Mouse (Mus musculus) CH12.LX (cell line): ENCODE measurements around the gene Tns3. TPM values are rescaled to one million over a fixed set of nuclear protein-coding genes. Genes with fewer than 3 reads are reported as not detected.

Experiments used
- DNase-seq: peaks from one replicate; pipeline ENCODE4 v3.0.0-alpha.2; 2013; ENCODE audit errors: extremely low read depth
- H3K27ac ChIP-seq: 2 replicates; pipeline ENCODE4 v1.5.1; 2012; ENCODE audit warnings: low read depth, mild to moderate bottlenecking, control low read depth, moderate library complexity; ENCODE audit not compliant: insufficient read depth
- H3K27me3 ChIP-seq: replicated peaks from 2 replicates; pipeline ENCODE3; 2012; ENCODE audit warnings: inconsistent platforms
- H3K36me3 ChIP-seq, 2 experiments: replicated peaks in 1 of 2; 2 replicates each; pipeline versions ENCODE3 to v1.6.1; 2012; ENCODE audit warnings: inconsistent platforms in 1 of 2, low read length in 1 of 2, mild to moderate bottlenecking in 1 of 2, mixed read lengths in 1 of 2, moderate library complexity in 1 of 2; ENCODE audit not compliant: control insufficient read depth in 1 of 2, insufficient read depth in 1 of 2
- H3K4me1 ChIP-seq, 2 experiments: 2 replicates each; pipeline ENCODE4 v1.6.1; 2012; ENCODE audit warnings: inconsistent platforms in 1 of 2, moderate library complexity in 1 of 2; ENCODE audit not compliant: insufficient read depth in 2 of 2, control insufficient read depth in 1 of 2
- H3K4me2 ChIP-seq: 2 replicates; pipeline ENCODE4 v1.6.1; 2012; ENCODE audit warnings: low read depth, mild to moderate bottlenecking, control low read depth; ENCODE audit not compliant: poor library complexity, insufficient read depth, severe bottlenecking
- H3K4me3 ChIP-seq, 3 experiments: fragments of 150-350 bp in 1 of 3; sonication (generic) in 1 of 3; replicated peaks in 1 of 3; 2 replicates each; pipeline versions ENCODE3 to v1.5.1; 2011 to 2012; ENCODE audit warnings: low read depth in 2 of 3, low read length in 2 of 3, mild to moderate bottlenecking in 2 of 3, moderate library complexity in 2 of 3, control low read depth in 1 of 3, improper control_type of control experiment in 1 of 3, inconsistent platforms in 1 of 3, mixed read lengths in 1 of 3; ENCODE audit not compliant: poor library complexity in 1 of 3
- H3K79me2 ChIP-seq: replicated peaks from 2 replicates; pipeline ENCODE4 v1.6.1; 2012; ENCODE audit warnings: mild to moderate bottlenecking, moderate library complexity; ENCODE audit not compliant: control insufficient read depth, poor library complexity, insufficient read depth, severe bottlenecking; ENCODE audit errors: extremely low read depth
- H3K9ac ChIP-seq: 2 replicates; pipeline ENCODE4 v1.6.1; 2012; ENCODE audit warnings: low read depth, mild to moderate bottlenecking, control low read depth, moderate library complexity; ENCODE audit not compliant: insufficient read depth
- H3K9me3 ChIP-seq: replicated peaks from 2 replicates; pipeline ENCODE3; 2012; ENCODE audit warnings: low read length, inconsistent platforms, mixed read lengths
- BHLHE40 ChIP-seq: IDR thresholded peaks from 2 replicates; pipeline ENCODE4 v1.6.1; 2011; ENCODE audit warnings: mild to moderate bottlenecking, low read depth, low read length, improper control_type of control experiment
- CHD1 ChIP-seq: IDR thresholded peaks from 2 replicates; pipeline ENCODE4 v1.6.1; 2012; ENCODE audit warnings: low read depth, low read length, improper control_type of control experiment, inconsistent platforms
- CHD2 ChIP-seq: IDR thresholded peaks from 2 replicates; pipeline ENCODE4 v1.6.1; 2011; ENCODE audit warnings: low read length, improper control_type of control experiment
- CTCF ChIP-seq, 2 experiments: IDR thresholded peaks in 1 of 2; conservative IDR thresholded peaks in 1 of 2; 2 replicates each; pipeline ENCODE4 v1.5.1; 2011 to 2012; ENCODE audit warnings: low read depth in 2 of 2, low read length in 2 of 2, improper control_type of control experiment in 1 of 2, inconsistent platforms in 1 of 2, mild to moderate bottlenecking in 1 of 2, moderate library complexity in 1 of 2
- E2F4 ChIP-seq: IDR thresholded peaks from 2 replicates; pipeline ENCODE4 v1.6.1; 2011; ENCODE audit warnings: low read depth, low read length, improper control_type of control experiment; ENCODE audit not compliant: insufficient replicate concordance
- ELF1 ChIP-seq: IDR thresholded peaks from 2 replicates; pipeline ENCODE4 v1.6.1; 2014; ENCODE audit warnings: low read depth, mild to moderate bottlenecking, inconsistent platforms, low read length, improper control_type of control experiment
- EP300 ChIP-seq: IDR thresholded peaks from 2 replicates; pipeline ENCODE4 v1.6.1; 2011; ENCODE audit warnings: low read length, improper control_type of control experiment
- ETS1 ChIP-seq: conservative IDR thresholded peaks from 2 replicates; pipeline ENCODE4 v1.6.1; 2012; ENCODE audit warnings: low read depth, mild to moderate bottlenecking, inconsistent platforms, low read length, improper control_type of control experiment, moderate library complexity
- GABPA ChIP-seq: IDR thresholded peaks from 2 replicates; pipeline ENCODE4 v1.6.1; 2012; ENCODE audit warnings: low read depth, low read length, improper control_type of control experiment, inconsistent platforms; ENCODE audit not compliant: insufficient replicate concordance
- HCFC1 ChIP-seq: IDR thresholded peaks from 2 replicates; pipeline ENCODE4 v1.6.1; 2012; ENCODE audit warnings: low read depth, mild to moderate bottlenecking, inconsistent platforms, low read length, improper control_type of control experiment
- IRF4 ChIP-seq: IDR thresholded peaks from 2 replicates; pipeline ENCODE4 v1.6.1; 2014; ENCODE audit warnings: low read depth, mild to moderate bottlenecking, inconsistent platforms, low read length, improper control_type of control experiment
- JUN ChIP-seq: IDR thresholded peaks from 2 replicates; pipeline ENCODE4 v1.6.1; 2011; ENCODE audit warnings: low read depth, mild to moderate bottlenecking, low read length, improper control_type of control experiment, moderate library complexity; ENCODE audit not compliant: insufficient read depth
- JUND ChIP-seq: conservative IDR thresholded peaks from 2 replicates; pipeline ENCODE4 v1.6.1; 2011; ENCODE audit warnings: low read depth, low read length, improper control_type of control experiment
- KAT2A ChIP-seq: IDR thresholded peaks from 2 replicates; pipeline ENCODE4 v1.6.1; 2012; ENCODE audit warnings: low read length, improper control_type of control experiment, inconsistent platforms; ENCODE audit not compliant: insufficient replicate concordance
- MAFK ChIP-seq: IDR thresholded peaks from 2 replicates; pipeline ENCODE4 v1.6.1; 2011; ENCODE audit warnings: low read length, improper control_type of control experiment; ENCODE audit not compliant: insufficient replicate concordance
- MAX ChIP-seq: IDR thresholded peaks from 2 replicates; pipeline ENCODE4 v1.6.1; 2011; ENCODE audit warnings: low read length, improper control_type of control experiment
- MAZ ChIP-seq: IDR thresholded peaks from 2 replicates; pipeline ENCODE4 v1.6.1; 2012; ENCODE audit warnings: low read depth, mild to moderate bottlenecking, inconsistent platforms, low read length, improper control_type of control experiment, moderate library complexity
- MEF2A ChIP-seq: IDR thresholded peaks from 2 replicates; pipeline ENCODE4 v1.6.1; 2014; ENCODE audit warnings: low read depth, mild to moderate bottlenecking, inconsistent platforms, low read length, improper control_type of control experiment, borderline replicate concordance
- MXI1 ChIP-seq: IDR thresholded peaks from 2 replicates; pipeline ENCODE4 v1.6.1; 2011; ENCODE audit warnings: mild to moderate bottlenecking, low read depth, low read length, improper control_type of control experiment
- MYC ChIP-seq: IDR thresholded peaks from 2 replicates; pipeline ENCODE4 v1.6.1; 2011; ENCODE audit warnings: low read depth, mild to moderate bottlenecking, improper control_type of control experiment, low read length
- NELFE ChIP-seq: IDR thresholded peaks from 2 replicates; pipeline ENCODE4 v1.6.1; 2011; ENCODE audit warnings: low read depth, low read length, improper control_type of control experiment
- NRF1 ChIP-seq: IDR thresholded peaks from 2 replicates; pipeline ENCODE4 v1.6.1; 2014; ENCODE audit warnings: low read depth, mild to moderate bottlenecking, inconsistent platforms, low read length, improper control_type of control experiment, moderate library complexity
- PAX5 ChIP-seq: IDR thresholded peaks from 2 replicates; pipeline ENCODE4 v1.6.1; 2012; ENCODE audit warnings: low read length, inconsistent platforms, mixed read lengths
- POLR2A ChIP-seq: IDR thresholded peaks from 2 replicates; pipeline ENCODE4 v1.6.1; 2011; ENCODE audit warnings: low read depth, mild to moderate bottlenecking, improper control_type of control experiment, low read length
- POLR2AphosphoS2 ChIP-seq: IDR thresholded peaks from 2 replicates; pipeline ENCODE4 v1.6.1; 2011; ENCODE audit warnings: low read depth, low read length, improper control_type of control experiment
- RAD21 ChIP-seq: IDR thresholded peaks from 2 replicates; pipeline ENCODE4 v1.6.1; 2011; ENCODE audit warnings: low read depth, mild to moderate bottlenecking, low read length, improper control_type of control experiment, moderate library complexity
- RCOR1 ChIP-seq: conservative IDR thresholded peaks from 2 replicates; pipeline ENCODE4 v1.6.1; 2012; ENCODE audit warnings: low read depth, mild to moderate bottlenecking, inconsistent platforms, low read length, improper control_type of control experiment
- SIN3A ChIP-seq: IDR thresholded peaks from 2 replicates; pipeline ENCODE4 v1.6.1; 2012; ENCODE audit warnings: low read length, improper control_type of control experiment, inconsistent platforms
- SMC3 ChIP-seq: IDR thresholded peaks from 2 replicates; pipeline ENCODE4 v1.6.1; 2011; ENCODE audit warnings: low read depth, low read length, improper control_type of control experiment
- TBP ChIP-seq: conservative IDR thresholded peaks from 2 replicates; pipeline ENCODE4 v1.6.1; 2011; ENCODE audit warnings: low read depth, low read length, improper control_type of control experiment
- TCF12 ChIP-seq: IDR thresholded peaks from 2 replicates; pipeline ENCODE4 v1.6.1; 2014; ENCODE audit warnings: low read depth, mild to moderate bottlenecking, inconsistent platforms, low read length, improper control_type of control experiment
- UBTF ChIP-seq: IDR thresholded peaks from 2 replicates; pipeline ENCODE4 v1.6.1; 2012; ENCODE audit warnings: low read depth, mild to moderate bottlenecking, inconsistent platforms, low read length, improper control_type of control experiment, moderate library complexity
- USF1 ChIP-seq: IDR thresholded peaks from 2 replicates; pipeline ENCODE4 v1.6.1; 2014; ENCODE audit warnings: low read depth, mild to moderate bottlenecking, inconsistent platforms, low read length, improper control_type of control experiment
- USF2 ChIP-seq: conservative IDR thresholded peaks from 2 replicates; pipeline ENCODE4 v1.6.1; 2011; ENCODE audit warnings: low read depth, low read length, improper control_type of control experiment
- ZC3H11A ChIP-seq: IDR thresholded peaks from 2 replicates; pipeline ENCODE4 v1.6.1; 2012; ENCODE audit warnings: low read depth, mild to moderate bottlenecking, inconsistent platforms, low read length, improper control_type of control experiment
- ZKSCAN1 ChIP-seq: IDR thresholded peaks from 2 replicates; pipeline ENCODE4 v1.6.1; 2012; ENCODE audit warnings: low read depth, inconsistent platforms, low read length, improper control_type of control experiment, borderline replicate concordance
- ZMIZ1 ChIP-seq: IDR thresholded peaks from 2 replicates; pipeline ENCODE4 v1.6.1; 2012; ENCODE audit warnings: low read depth, mild to moderate bottlenecking, inconsistent platforms, low read length, improper control_type of control experiment
- ZNF384 ChIP-seq: IDR thresholded peaks from 2 replicates; pipeline ENCODE4 v1.6.1; 2012; ENCODE audit warnings: low read depth, low read length, improper control_type of control experiment, inconsistent platforms
- dilution Hi-C: fragments of 300-500 bp; cut with MboI; formaldehyde crosslinking; loops from 2 replicates; pipeline ENCODE4 v1.14.3; 2020; ENCODE audit warnings: low sequenced_read_pairs; ENCODE audit not compliant: extremely low pct_unique_long_range_greater_than_20kb, extremely low pct_ligation_motif_present
- in situ Hi-C: fragments of 300-500 bp; cut with MboI; formaldehyde crosslinking; loops from 3 replicates; pipeline ENCODE4 v1.14.3; 2019; ENCODE audit warnings: low sequenced_read_pairs, low pct_ligation_motif_present, low pct_unique_long_range_greater_than_20kb, mixed read lengths
- polyA plus RNA-seq: library from polyadenylated mRNA; unstranded; fragments of >175 nt; gene quantifications from 2 replicates; pipeline ENCODE4 v1.2.1, GENCODE M21; 2012; ENCODE audit warnings: low read depth; ENCODE audit not compliant: insufficient read length
- total RNA-seq, 2 experiments: library from RNA; depleted of rRNA; stranded (reverse); fragments of 300-350 nt in 1 of 2; fragments of >200 nt in 1 of 2; gene quantifications; 2 replicates each; pipeline ENCODE4 v1.2.3; 2012 to 2014

Gene Tns3
- total and polyA plus RNA-seq, 3 experiments: 0.03 to 1.3 (median 0.33) TPM

DNA sequence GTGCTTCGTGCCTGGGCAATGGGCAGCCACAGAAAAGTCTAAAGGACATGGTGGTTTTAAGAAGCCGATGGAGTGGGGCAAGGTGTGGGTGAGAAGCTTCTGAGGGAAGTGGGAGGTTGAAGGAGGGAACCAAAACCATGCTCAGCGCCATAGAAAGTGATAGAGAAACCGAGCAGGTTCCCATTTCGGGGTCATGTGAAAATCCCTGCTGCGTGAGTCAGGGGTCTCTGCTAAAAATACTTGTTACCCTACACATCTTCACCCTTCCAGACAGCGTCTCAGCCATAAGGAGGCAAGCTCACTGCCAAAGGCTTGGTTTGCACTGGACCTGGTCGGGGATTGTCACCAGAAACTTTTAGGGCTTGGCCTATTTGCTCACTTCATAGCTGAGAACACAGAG is 24.6 kb upstream of the Tns3 start:
- no peak overlapping the region for H3K9ac ChIP-seq
- H3K79me2 ChIP-seq: no peaks in the 10 kb centered on the region
- no peaks in the 10 kb centered on the region for H3K36me3 ChIP-seq
- peak; percentile 50 for DNase-seq
- peaks cover 35 to 46% of the 10 kb centered on the region in 2 experiments for H3K4me1 ChIP-seq
- dilution Hi-C loops: no loop called here
- in situ Hi-C loops: no loop called here
- peak overlapping the region; percentile 48 for H3K4me2 ChIP-seq
- TF ChIP-seq GABPA: no peak
- TF ChIP-seq MAZ: no peak
- TF ChIP-seq SIN3A: no peak
- no peak for TF ChIP-seq ZNF384
- no peak for TF ChIP-seq MAFK
- TF ChIP-seq CHD2: peak; percentile 25; the same call in 1 of the 2 replicates
- TF ChIP-seq MEF2A: peak; percentile 90; the same call in 1 of the 2 replicates
- no peak for TF ChIP-seq PAX5
- no peak for TF ChIP-seq USF1
- peak; percentile 55; the same call in 1 of the 2 replicates for TF ChIP-seq JUN
- TF ChIP-seq RCOR1: no peak; the same call in none of the 2 replicates
- no peak for TF ChIP-seq E2F4
- no peak for TF ChIP-seq NELFE
- TF ChIP-seq EP300: peak; percentile 97
- no peak for TF ChIP-seq NRF1
- no peak for TF ChIP-seq ZMIZ1
- no peak for TF ChIP-seq KAT2A
- TF ChIP-seq POLR2A: no peak
- no peak for TF ChIP-seq JUND
- no peak for TF ChIP-seq USF2
- no peak for TF ChIP-seq SMC3
- no peak for TF ChIP-seq CTCF (conservative IDR thresholded peaks at IDR 0.05 in 1 of 2, IDR thresholded peaks at IDR 0.05 in 1 of 2; ENCODE audit: low read depth in 2 of 2, low read length in 2 of 2)
- no peak for TF ChIP-seq CHD1
- TF ChIP-seq UBTF: no peak
- no peak for TF ChIP-seq RAD21
- 0 out of 2 replicates have a peak, but pooled peaks have one; percentile 34 for TF ChIP-seq MYC
- TF ChIP-seq TBP: 0 out of 2 replicates have a peak, but pooled peaks have one; percentile 19
- TF ChIP-seq ZKSCAN1: no peak
- no peak for TF ChIP-seq POLR2AphosphoS2
- peak; percentile 80 for TF ChIP-seq BHLHE40
- TF ChIP-seq ELF1: no peak
- TF ChIP-seq MXI1: no peak
- TF ChIP-seq TCF12: peak; percentile 89
- peak; percentile 59 for TF ChIP-seq ETS1
- TF ChIP-seq HCFC1: no peak
- peak; percentile 97 for TF ChIP-seq IRF4
- TF ChIP-seq ZC3H11A: no peak
- TF ChIP-seq MAX: no peak; the same call in 1 of the 2 replicates
- H3K9me3 ChIP-seq: no peaks in the 10 kb centered on the region
- peak overlapping the region in 1 of 3 experiments; percentile 10 for H3K4me3 ChIP-seq
- peaks cover 70% of the 10 kb centered on the region for H3K27me3 ChIP-seq
- peak overlapping the region; percentile 34 for H3K27ac ChIP-seq
